Mouse (Mus musculus) cerebellum, adult 9-10 months (tissue): ENCODE measurements around the gene Atoh8.

Source experiments
- DNase-seq: peaks from one replicate; pipeline ENCODE4 v3.0.0; 2022

Gene Atoh8

DNA sequence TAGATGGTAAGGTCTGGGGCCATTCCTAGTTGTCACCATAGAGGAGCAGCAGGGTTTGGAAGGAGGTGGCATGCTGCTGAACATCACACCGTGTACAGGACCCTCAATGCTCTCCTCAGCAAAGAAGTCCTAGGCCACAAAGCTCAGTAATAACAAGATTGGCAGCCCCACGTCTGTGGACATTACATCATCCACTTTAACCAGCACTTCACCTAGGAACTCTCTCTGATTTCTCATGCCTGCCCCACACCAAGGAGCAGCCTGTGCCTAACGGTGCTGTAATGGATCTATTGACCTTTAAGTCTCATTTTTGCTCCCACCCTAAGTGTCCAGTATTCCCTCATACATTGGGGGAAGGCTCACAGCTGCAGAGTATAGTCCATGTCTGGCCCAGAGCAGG is 9.7 kb downstream of the Atoh8 start:
- DNase-seq = no peak

- DNase-seq = no peak
Observed at GRCm38 (mm10) chr6:72223892-72224291, 11.5 kb downstream of the Atoh8 start.

DNA sequence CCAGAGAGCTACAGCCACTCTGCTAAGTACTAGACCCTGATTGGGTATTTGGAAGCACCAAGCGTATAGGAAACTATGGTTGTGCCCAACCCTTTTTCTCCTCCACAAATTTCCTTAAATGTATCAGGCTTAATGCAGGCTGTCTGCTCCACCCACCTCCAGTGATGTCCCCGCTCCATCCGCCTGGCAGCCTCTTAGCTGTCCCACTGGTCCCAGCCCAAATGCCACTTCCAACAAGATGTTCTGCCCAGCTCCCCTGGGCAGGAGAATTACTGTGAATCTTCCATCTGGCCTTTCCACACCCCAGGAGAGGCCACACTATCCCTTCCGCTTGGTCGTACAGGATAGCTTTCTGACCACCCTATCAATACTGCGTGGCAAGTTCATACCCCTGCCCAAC is 12.5 kb downstream of the Atoh8 start:
- no peak for DNase-seq

DNA sequence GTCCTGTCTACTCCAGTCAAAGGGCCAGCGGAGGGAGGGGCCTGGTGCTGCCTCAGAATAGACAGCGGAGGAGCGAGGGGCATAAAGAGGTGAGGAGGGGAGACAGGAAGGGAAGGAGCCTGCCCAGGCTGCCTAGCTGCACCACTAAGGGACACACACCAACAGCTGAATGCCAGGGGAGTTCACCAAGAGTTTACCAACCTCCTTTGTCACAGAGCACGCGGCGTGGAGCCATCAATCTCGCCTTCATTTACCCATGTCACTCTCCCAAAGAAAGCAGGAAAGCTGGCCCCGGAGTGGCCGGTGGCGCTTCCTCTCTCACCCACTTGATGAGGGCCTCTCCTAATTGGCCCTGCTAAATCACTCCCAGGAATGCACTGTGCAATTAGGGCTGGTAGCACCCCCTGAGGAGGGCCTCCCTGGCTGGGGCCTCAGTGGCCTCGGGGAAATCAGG is 13.1 kb downstream of the Atoh8 start:
- DNase-seq = no peak

DNA sequence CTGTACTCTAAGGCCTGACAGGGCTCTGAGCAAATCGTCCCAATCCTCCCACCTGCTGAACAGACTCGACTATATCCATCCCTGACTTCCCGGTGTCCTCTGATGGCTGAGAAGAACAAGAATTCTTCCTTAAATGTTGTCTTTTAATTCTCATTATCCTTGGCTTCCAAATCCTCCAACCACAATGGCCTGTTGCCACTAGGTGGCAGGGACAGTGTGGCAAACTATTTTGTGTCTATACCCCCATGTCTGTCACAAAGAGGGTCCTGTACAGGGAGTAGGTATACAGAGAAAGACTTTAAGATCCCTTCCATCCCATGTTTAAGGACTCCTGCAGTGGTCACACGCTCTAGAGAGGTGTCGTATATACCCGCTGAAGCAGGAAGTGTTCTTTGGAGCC is 14.1 kb downstream of the Atoh8 start:
- DNase-seq = no peak

DNA sequence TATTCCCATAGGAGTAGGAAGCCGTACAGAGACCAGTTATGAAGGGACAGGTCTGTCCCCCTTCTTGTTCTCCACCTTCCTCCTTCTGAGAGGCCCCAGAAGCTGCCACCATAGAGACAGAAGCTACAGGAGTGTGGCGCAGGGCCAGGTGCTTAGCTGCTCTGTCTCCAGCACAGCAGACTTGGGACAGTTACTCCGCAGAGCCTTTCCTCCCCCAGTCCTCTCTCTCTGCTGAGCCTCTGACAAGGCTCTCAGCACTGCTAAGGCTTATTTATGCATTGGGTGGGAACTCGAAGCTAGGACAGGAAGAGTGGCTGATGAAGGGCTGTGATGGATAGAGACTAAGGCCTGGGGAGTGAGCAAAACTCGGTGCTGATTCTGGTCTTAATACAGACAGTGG is 15.8 kb downstream of the Atoh8 start:
- DNase-seq = no peak

DNA sequence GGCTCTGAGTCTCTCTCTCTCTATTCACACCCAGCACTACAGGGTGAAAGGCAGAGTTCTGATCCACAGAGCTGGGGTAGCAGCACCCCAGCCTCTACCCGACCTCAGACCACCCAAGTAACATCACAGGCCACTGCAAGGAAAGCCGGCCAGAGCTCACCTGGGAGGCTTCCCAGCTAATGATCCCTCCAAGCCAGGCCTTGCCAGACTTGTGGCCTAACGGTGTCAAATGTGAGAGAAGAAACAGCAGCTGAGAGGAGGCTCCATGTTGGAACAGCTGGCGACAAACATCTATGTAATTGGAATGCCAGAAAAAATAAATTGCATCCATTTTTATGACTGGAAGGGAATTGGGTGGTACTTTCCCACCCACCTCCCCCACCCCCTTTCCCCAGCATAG is 17.1 kb downstream of the Atoh8 start:
- DNase-seq = no peak

- peak; percentile 54 for DNase-seq
Observed at GRCm38 (mm10) chr6:72217415-72217784, 18.0 kb downstream of the Atoh8 start.

DNA sequence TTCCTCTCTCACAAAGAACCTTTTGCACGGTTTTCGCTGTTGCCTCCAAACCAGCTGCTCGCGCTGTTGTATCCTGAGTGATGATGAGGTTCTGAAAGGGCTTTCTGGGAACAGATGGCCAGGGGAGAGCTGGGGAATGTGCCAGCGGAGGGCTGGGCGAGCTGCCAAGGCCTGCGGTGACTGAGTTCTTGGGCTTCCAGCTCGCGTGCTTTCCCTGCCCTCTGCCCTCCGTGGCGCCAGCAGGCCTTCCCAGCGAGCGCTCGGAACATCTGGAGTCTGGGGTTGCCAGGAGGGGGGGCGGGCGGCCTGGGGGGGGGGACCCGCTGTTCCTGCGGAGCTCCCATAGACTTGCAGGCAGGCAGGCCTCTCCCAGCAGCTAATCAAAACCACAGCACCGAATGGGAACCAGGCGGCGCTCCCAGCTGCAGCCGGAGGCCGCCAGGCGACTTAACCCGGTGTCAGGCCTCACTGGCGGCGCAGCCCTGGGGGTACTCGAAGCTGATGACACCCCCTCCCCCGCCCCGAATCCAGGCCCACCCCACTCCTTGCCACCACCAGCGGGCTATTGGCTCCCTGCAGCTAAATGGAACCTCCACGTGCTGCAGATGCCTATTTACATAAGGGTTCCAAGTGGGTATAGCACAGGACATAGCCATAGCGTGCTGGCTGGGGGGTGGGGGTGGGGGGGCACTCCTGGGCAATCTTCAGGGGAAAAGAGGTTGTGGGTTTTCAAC is 18.5 kb downstream of the Atoh8 start:
- DNase-seq = peak; percentile 99

DNA sequence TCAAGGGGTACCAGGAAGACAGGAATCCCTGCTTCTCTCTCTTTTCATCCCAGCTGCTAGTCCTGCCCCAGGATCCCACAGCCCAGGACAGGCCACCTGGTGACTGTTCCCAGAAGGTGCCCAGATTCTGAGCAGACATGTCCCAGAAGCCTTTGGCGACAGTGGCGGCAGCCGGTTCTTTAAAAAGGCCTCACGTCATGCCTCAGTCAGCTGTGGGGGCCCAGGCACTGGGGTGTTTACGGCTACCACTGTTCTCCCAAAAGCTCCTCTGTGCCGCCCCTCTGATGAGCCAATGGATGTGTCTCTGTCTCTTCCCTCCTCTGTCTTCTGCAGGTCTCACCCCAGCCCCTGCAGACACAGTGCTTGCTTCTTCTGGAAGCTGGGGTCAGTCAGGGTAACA is 19.8 kb downstream of the Atoh8 start:
- DNase-seq = no peak

DNA sequence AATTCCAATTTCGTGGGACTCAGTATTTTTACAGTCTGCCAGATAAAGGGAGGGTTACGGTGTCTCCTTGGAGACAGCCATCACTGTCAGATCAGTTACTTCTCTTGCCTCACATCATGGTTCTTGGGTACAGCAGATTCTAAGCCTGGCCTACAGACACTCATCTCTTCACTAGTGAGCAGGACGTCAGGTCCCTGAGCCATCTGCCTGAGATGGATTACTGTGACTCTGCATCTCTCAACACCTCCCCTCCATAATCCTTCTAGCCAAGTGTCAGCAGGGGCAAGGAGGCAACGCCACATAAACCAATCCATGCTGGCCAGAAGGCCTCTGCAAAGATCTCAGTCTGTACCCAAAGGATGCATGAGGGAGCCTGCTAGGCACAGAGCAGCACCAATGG is 24.0 kb downstream of the Atoh8 start:
- DNase-seq = peak; percentile 67

GRCm38 (mm10) chr6:72210823-72211222 is 24.6 kb downstream of the Atoh8 start:
- DNase-seq = no peak

GRCm38 (mm10) chr6:72209738-72210137 is 25.6 kb downstream of the Atoh8 start:
- no peak for DNase-seq

DNA sequence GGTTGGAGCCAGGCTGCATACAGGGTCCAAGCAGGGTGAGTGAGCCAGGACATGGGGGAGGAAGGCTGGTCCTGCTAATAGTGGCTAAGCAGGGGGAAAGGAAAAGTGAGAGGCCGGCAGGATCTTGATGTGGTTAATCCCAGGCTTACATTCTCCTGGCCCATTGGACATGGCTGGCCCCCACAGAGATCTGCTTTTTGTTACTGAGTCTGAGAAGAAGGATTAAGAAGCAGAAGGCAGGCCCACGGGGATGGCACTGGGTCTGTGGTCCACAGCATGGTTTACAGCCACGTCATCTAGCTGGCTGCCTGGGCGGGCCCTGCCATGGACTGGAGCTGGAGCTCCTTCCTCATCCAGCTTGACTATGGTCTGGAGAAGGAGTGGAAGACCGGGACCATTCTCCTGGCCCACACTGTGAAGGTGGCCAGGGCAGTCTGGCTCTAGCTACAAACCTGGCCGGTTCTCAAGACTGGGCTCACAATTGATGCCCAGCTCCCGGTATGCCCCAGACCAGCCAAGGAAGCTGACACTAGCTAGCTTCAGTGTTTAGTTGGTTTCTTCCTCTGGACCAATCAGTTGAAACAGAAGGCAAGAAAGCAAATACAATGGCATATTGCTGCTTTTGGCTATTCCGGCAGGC is 26.9 kb downstream of the Atoh8 start:
- peak; percentile 41 for DNase-seq

- no peak for DNase-seq
Observed at GRCm38 (mm10) chr6:72206021-72206420, 29.4 kb downstream of the Atoh8 start.

DNA sequence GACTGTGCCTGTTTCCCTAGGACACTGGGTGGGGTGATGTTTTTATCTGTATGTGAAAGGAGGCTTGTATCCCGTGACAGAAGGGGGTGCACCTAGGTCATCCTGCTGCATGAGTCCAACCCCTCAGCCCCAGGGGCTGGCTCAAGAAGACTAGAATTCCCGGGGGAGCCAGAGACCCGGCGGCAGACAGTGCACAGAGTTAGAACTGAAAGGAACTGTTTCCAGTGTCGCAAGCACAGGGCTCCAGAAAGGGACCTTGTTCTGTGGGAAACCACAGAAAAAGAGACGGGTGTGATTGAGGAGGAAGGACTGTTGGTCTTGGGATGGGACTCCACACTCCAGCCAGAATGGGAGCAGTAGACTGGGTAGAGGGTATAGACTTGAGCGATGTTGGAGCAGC is 30.5 kb downstream of the Atoh8 start:
- no peak for DNase-seq

DNA sequence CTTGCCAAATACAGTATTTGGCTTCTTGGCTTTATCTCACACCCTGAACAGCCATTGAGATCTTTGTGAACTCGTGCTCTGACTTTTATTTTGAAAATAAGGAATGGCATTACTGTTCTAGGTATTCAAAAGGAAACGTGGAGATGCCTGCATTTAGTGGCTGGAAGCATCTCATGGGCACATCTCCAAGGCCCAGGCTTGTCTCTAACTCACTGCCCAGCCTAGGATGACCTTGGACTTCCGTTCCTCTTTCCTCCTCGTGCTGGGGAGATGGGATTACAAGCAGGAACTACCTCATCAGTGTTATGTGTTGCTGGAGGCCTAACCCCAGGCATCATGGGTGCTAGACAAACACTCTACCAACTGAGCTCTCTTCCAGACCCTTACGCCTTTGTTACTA is 32.1 kb downstream of the Atoh8 start:
- no peak for DNase-seq

GRCm38 (mm10) chr6:72202732-72203131 is 32.6 kb downstream of the Atoh8 start:
- no peak for DNase-seq

DNA sequence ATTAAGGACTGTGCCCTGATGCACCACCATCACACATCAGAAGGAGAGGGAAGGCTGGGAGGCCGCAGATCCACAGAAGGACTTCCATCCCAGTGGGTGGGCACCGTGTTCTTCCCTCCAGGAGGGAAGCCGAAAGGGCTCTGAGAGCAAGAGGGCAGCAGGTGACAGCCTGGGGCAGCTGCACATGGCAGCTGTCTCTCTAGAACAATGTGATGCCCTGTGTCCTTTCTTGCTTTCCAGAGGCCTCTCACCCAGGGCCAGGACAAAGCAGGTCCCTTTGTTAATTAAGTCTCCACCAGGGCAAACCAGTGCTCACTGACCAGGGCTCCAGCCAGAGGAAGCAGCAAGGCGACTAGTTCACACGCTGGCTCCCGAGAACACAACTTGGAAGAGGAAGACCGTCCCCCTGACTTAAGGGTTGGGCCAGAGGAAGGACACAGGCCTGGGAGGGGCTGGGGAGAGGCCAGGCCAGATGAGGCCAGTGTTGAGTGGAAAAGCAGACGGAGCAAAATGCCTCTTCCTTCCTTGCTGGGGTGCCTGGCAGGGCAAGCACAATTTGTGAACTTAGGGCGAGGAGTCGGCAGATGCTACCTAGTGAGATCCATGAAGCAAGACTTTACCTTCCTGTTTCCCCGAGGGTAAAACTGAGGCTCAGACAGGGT is 34.7 kb downstream of the Atoh8 start:
- DNase-seq = no peak

DNA sequence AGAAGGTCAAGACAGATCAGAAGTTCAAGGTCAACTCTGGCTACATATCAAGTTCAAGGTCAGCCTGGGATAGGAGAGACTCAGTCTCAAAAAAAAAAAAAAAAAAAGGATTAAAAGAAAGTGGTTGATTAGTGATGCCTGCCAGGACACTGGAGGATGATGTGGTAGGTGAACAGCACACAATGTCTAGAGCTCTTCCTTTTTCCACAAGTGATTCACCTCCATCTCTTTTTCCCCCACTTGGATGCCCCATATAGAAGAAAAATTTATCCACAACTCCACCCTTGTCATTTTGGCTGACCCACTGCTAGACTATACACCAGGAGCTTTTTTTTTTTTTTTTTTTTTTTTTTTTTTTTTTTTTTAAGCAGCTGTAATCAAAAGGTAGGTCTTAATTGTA is 37.9 kb downstream of the Atoh8 start:
- no peak for DNase-seq

GRCm38 (mm10) chr6:72196660-72197059 is 38.7 kb downstream of the Atoh8 start:
- no peak for DNase-seq

GRCm38 (mm10) chr6:72190577-72190976 is 44.8 kb downstream of the Atoh8 start:
- DNase-seq = no peak

- DNase-seq = no peak
Observed at GRCm38 (mm10) chr6:72190120-72190519, 45.3 kb downstream of the Atoh8 start.
